Mouse (Mus musculus): ENCODE results near the gene Snd1. TPM values are rescaled to one million over a fixed set of nuclear protein-coding genes. Genes with fewer than 3 reads are reported as not detected.

The Snd1 gene
- polyA plus RNA-seq, 2 experiments from 2014 or later, result 46.2 to 67.2 TPM

GRCm38 (mm10) chr6:28819509-28820358 lies 344.8 kb downstream of the Snd1 start:
- ATAC-seq, result no peak

GRCm38 (mm10) chr6:28822296-28822695 lies 347.4 kb downstream of the Snd1 start:
- ATAC-seq, result no peak

GRCm38 (mm10) chr6:28823375-28823774 lies 348.4 kb downstream of the Snd1 start:
- ATAC-seq, result no peak

DNA sequence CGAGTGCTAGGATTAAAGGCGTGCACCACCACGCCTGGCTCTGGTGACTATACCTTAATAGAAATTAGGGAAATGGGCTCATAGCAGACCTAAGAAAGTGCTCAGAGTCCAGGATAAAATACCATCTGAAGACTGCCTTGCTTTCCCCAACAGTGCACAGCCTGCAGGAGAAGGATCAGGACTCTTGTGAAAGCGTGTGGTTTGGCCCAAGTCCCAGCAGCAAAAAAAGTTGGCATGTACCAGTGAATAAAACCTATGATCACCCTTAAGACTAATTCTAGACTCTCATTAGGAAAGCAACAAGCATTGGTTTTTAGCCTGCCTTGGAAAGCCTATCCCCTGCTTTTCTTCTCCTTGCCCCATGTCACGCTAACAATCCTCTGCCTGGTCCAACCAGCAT lies 348.9 kb downstream of the Snd1 start:
- ATAC-seq, result no peak

- ATAC-seq, result no peak
Observed at GRCm38 (mm10) chr6:28825894-28826293, 351.0 kb downstream of the Snd1 start.

DNA sequence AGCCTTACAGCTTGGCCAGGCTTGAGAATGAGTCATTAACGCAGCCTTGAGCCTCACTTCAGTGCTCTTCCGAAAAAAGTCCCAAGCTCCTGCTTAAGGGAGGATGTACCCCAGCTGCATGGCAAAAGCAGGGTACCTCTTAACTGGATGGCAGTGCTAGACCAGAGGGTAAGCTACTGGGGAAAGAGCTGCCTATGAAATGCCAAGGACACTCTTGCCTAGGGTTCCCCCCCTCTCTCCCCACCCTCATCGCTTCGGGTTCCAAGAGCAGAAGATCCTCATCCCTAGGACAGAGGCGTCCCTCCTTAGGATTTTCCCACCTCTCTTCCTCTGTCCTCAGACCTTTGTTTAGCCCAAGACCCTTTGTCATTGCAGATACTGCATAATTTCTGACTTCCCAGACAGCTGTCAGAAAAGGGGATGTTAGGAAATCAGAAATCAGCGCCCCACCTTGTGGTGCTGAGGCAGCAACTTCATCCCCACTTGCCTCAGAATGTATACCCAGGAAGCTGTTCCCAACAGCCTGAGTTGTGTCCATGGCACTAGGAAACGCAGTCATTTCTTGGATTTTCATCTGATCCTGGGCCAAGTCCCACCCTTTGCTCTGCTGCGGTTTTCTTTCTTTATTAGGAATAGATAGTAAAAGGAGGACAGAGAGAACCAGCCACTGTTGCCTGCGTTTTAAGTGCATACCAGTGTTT lies 351.9 kb downstream of the Snd1 start:
- ATAC-seq, result no peak

- ATAC-seq, result no peak
Observed at GRCm38 (mm10) chr6:28827565-28827964, 352.6 kb downstream of the Snd1 start.

GRCm38 (mm10) chr6:28828593-28828992 lies 353.7 kb downstream of the Snd1 start:
- ATAC-seq, result no peak

- no peak for ATAC-seq
Observed at GRCm38 (mm10) chr6:28830306-28830705, 355.4 kb downstream of the Snd1 start.

DNA sequence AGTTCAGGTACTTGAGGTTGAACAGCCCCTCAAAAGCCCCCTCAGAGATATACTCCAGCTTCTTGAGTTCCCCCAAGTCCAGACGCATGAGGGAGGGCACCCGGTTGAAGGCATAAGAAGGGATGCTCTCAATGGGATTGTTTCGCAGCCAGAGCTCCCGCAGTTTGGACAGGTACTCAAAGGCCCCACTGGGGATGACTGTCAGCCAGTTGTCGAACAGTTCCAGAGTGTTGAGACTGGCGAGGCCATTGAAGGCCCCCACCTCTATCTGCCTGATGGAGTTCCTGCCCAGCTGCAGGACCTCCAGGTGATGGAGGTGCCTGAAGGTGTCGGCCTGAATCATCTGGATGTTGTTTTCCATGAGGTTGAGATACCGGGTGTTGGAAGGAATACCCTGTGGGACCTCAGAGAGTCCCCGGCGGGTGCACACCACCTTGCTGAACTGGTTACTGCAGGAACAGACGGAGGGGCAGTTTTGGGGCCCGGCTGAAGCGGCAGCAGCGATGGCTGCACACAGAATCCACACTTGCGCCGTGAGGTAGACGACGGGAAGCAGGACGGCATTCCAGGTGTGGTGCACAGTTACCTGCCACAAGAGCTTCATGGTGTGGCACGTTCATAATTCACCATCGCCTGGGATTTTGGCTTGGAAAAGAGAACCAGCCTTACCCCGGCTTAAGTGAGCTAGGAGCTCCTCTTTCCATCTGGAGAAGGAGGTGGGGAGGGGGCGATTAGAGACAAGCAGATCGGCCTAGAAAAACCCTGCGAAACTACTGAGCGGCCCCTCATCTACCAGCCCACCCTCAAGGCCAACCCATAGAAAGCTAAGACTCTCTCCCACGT lies 356.3 kb downstream of the Snd1 start, which contains the start of gene Lrrc4:
Lrrc4 (minus strand) TSS at position 737 of the 843 bp plus-strand sequence.
- no peak for ATAC-seq

DNA sequence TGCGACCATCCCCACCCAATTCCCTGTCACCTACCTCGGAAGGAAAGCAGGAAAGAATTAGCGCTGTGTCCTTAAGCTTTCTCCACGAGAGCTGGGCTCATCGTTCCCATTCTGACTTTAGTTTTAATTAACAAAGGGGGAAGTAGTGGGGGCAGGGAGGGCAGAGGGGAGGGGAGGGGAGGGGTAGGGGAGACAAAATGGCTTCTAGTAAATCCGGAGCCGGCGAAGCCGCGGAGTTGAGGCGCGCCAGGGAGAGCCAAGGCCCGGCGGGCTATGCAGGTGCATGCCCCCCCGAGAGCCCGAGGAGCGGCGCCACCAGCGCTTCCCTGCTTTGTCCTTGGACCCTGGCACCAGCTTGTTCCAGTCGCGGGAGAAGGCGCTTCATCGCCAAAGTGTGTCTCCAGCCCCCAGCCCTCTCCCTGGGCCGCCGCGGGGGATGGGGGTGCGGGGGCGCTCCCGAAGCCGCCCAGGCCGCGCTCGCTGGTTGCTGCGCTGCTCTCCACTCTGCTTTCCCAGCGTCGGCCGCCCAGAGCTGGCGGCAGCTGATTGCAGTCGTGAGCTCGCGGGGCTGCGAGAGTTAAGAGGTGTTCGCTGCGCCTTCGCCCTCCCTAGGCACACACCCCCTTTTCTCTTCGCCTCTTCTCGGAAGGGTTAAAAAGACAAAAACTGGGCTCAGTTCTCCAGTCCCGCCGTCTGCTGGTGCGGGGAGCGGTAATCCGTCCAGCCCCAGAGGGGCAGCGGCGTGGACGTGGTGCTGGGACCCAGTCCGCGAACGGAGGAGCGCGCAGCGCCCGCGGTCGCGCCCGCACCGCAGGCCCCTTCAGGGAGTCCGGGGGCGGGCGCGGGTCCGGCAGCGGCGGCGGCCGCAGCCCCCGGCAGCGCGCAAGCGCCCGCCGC lies 357.2 kb downstream of the Snd1 start:
- no peak for ATAC-seq

GRCm38 (mm10) chr6:28832751-28833291 lies 357.9 kb downstream of the Snd1 start:
- no peak for ATAC-seq

- ATAC-seq, result no peak
Observed at GRCm38 (mm10) chr6:28833380-28833822, 358.5 kb downstream of the Snd1 start.

DNA sequence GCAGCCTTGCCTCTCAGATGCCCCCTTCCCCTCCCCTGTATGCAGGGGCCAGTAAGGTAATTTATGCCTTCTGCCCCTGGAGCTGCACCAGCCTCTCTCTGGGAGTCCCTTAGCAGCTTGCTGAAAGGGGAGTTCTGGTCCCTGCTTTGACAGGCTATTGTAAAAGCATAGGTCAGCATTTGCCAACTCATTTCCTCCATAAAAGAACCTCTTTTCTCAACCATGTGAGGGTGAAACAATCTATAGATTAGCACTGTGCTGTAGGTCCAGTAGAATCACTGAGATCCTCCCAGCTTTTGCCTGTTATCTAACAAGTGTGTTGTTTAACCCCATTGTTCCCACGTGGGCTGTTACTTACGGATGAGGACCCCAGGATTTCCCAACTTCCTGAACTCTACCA lies 359.1 kb downstream of the Snd1 start:
- no peak for ATAC-seq

- ATAC-seq, result no peak
Observed at GRCm38 (mm10) chr6:28836600-28836999, 361.7 kb downstream of the Snd1 start.

DNA sequence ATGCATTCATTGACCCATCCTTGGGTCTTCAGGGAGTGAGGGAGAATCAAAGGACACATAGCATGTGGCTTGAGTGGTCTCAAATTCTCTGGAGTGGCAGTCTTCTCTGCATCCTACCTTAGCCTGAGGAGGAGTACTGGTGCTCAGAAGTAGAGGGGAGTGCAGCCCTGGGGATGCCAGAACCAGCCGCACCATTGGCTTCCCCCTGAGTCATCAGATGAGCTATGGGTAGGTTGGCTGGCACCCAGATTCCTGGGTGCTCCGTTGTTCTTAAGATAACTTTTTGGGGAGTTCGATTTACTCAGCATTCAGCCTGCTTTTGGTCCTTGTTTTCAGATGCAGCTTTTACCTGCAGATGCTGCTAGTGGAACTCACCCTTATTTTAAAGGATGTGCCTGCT lies 366.6 kb downstream of the Snd1 start:
- no peak for ATAC-seq

DNA sequence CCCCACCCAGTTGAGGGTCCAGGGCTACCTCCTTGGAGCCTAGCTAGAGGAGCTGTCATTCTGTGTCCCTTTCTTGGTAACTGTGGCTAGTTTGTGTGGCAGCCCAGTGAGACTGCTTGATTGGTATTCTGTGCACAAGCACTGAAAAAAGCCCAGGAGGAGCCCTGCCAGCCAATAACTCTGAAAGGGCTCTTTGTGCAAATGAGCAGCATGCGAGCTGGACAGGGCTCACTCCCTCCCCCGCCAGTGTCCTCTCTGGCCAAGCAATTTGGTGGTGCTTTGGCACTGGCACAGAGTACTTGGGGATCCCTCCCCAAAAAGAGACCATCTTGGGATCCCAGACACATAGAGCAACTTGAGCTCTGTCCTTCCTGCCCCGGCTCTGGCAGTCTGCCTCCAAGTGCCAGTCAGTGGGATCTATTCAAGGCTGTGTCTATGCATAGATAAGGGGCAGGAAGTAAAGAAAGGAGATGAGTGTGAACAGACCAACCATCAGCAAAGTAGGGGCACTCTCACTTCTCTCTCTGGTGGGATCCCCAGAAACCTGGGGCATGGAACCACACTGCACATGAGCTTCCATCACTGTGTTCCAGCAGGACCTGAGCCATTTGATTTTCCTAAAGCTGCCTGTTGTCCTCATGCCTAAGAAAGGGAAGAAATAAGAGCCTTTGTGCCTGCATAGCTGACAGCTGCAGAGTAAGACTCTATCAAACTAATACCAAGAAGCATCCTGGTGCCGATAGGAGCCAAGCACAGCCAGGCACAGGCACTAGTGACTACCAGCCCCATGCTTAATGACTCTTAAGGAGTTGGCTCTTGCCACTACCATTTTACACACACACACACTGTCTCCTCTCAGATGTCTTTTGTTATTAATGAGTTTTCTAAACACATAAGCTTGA lies 367.7 kb downstream of the Snd1 start:
- no peak for ATAC-seq

DNA sequence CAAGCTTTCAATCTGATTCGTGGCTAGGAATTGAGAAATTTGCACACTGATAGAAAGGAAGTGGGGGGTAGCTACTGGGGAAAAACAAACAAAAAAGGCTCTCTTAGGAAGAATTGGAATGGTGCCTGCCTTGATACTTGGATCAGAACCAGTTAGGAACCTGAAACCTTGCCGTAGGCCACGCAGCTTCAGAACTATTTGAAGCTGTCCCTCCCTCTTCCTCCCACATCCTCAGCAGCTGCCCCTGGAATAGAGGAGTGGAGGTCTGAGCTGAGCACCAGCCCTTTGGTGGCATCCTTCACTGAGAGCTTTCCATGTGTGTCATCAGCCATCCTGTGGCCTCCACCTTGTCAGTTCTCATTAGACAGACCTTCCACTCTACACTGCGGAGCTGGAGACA lies 370.7 kb downstream of the Snd1 start:
- no peak for ATAC-seq

- no peak for ATAC-seq
Observed at GRCm38 (mm10) chr6:28847616-28848015, 372.7 kb downstream of the Snd1 start.

DNA sequence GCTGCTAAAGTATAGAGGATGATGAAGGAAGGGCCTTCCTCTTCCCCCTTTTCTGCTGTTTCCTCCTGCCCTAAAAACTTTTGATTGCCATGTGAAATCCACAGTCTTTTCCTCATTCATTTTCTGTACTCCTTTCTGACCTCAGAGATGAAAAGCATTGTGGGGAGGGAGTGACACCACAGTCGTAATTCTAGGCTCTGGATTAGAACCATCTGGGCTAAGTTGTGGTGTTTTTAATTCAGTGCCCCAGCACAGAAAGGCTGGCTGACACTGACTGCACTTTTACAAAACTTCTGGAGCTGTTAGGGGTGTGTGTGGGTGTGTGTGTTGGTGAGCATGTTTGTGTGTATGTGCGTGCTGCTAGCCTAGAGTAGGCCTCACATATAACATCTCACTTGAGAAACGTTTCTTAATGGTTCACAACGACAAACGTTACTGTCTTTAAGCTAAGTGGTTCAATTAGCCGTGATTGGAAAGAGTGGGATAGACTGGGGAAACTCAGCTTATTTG lies 373.4 kb downstream of the Snd1 start:
- no peak for ATAC-seq

All from CD4-positive, CD25-positive, alpha-beta regulatory T cell, adult 4 months (primary cell).